Mouse (Mus musculus): ENCODE results near the gene Nup62. TPM values are rescaled to one million over a fixed set of nuclear protein-coding genes. Genes with fewer than 3 reads are reported as not detected.

Gene Nup62
- polyA plus RNA-seq, 1 experiment from 2014 or later, result 73.5 TPM

- Histone ChIP-seq H3K9me3 (replicated peaks) (no peaks in the 10 kb centered on the region), H3K4me2 (peak overlapping the region; percentile 78; the same call in 1 of the 2 replicates), H3K4me3 (no peak overlapping the region), H3K27ac (no peak overlapping the region), H3K27me3 (no peaks in the 10 kb centered on the region), H3K36me3 (ENCODE audit: poor library complexity, severe bottlenecking) (peaks cover 16% of the 10 kb centered on the region), H3K4me1 (peaks cover 65% of the 10 kb centered on the region), H3K9ac (no peak overlapping the region)
- 93% methylated on average over 12 of the region's 12 CpGs for WGBS
- ATAC-seq, result no peak
Measured at GRCm38 (mm10) chr7:44851625-44852234, 35.8 kb downstream of the Nup62 start.

DNA sequence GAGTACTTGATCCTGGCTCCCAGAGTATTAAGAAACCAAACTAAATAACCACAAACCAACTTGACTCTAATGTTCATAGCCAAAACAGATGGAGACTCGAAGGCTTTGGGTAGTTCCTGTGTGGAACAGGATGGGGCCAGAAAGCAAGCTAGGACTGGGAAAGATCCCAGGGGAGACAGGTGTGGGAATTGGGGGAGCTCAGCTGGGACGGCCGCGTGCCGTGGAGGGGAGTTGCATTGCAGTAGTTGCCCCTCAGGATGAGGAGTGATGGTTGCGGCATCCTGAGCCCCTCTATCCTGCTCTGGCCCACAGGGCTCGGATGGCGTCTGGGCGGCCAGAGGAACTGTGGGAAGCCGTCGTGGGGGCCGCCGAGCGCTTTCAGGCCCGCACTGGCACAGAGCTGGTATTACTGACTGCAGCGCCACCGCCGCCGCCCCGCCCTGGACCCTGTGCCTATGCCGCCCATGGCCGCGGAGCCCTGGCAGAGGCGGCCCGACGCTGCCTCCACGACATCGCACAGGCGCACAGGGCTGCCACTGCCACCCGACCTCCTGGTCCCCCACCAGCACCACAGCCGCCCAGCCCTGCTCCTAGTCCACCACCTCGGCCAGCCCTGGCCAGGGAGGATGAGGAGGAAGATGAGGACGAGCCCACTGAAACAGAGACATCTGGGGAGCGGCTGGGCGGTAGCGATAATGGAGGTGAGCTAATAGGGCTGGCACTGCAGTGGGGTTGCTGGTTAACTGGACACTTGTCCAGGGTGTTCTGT, 36.6 kb downstream of the Nup62 start:
- Histone ChIP-seq H3K4me3 (no peak overlapping the region), H3K36me3 (ENCODE audit: poor library complexity, severe bottlenecking) (peaks cover 15% of the 10 kb centered on the region), H3K9me3 (replicated peaks) (no peaks in the 10 kb centered on the region), H3K9ac (no peak overlapping the region), H3K27me3 (no peaks in the 10 kb centered on the region), H3K27ac (no peak overlapping the region), H3K4me2 (no peak overlapping the region), H3K4me1 (peaks cover 64% of the 10 kb centered on the region)
- WGBS, result 91% methylated on average over 36 of the region's 36 CpGs
- no peak for ATAC-seq

GRCm38 (mm10) chr7:44853065-44853464, 37.2 kb downstream of the Nup62 start:
- 95% methylated on average over 2 of the region's 2 CpGs for WGBS
- Histone ChIP-seq H3K9me3 (replicated peaks) (no peaks in the 10 kb centered on the region), H3K4me1 (peaks cover 64% of the 10 kb centered on the region), H3K4me3 (no peak overlapping the region), H3K9ac (0 out of 2 replicates have a peak overlapping the region, but pooled peaks have one; percentile 78), H3K4me2 (peak overlapping the region; percentile 83), H3K27me3 (no peaks in the 10 kb centered on the region), H3K27ac (no peak overlapping the region), H3K36me3 (ENCODE audit: poor library complexity, severe bottlenecking) (peaks cover 15% of the 10 kb centered on the region)
- ATAC-seq, result no peak

DNA sequence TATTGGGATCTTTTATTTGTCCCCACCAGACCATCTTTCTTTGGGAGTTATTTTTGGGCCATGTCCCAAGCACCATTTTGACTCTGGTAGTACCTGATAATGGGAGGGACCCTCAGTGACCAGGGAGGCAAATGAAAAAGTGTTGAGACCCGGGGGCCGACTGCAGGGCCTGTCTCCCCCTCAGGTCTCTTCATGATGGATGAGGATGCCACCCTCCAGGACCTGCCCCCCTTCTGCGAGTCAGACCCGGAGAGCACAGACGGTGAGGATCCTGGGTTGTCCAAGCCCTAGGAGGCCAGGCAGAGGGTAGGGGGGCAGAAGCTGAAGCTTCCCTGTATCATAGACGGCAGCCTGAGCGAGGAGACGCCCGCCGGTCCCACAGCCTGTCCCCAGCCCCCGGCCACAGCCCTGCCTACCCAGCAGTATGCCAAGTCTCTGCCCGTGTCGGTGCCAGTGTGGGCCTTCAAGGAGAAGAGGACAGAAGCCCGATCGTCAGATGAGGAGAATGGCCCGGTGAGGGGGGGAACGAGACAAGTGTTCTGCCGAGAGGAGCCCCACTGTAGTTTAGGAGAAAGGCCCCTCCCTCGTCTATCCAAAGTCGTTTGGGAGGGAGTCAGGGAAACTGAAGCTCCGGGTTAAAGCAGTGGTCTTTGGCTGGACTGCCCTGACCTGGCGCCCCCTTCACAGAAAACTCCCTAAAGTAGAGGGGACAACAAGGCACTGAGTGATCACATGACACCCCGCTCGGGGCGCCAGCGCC, 37.9 kb downstream of the Nup62 start:
- H3K4me2 ChIP-seq, result peak overlapping the region; percentile 83
- no peak for ATAC-seq
- peak overlapping the region; percentile 48 for H3K4me3 ChIP-seq
- H3K27me3 ChIP-seq, result no peaks in the 10 kb centered on the region
- peaks cover 15% of the 10 kb centered on the region for H3K36me3 ChIP-seq (ENCODE audit: poor library complexity, severe bottlenecking)
- peaks cover 69% of the 10 kb centered on the region for H3K4me1 ChIP-seq
- peak overlapping the region; percentile 90 for H3K27ac ChIP-seq
- H3K9me3 ChIP-seq (replicated peaks), result no peaks in the 10 kb centered on the region
- WGBS, result 32% methylated on average over 26 of the region's 26 CpGs
- H3K9ac ChIP-seq, result peak overlapping the region; percentile 78

DNA sequence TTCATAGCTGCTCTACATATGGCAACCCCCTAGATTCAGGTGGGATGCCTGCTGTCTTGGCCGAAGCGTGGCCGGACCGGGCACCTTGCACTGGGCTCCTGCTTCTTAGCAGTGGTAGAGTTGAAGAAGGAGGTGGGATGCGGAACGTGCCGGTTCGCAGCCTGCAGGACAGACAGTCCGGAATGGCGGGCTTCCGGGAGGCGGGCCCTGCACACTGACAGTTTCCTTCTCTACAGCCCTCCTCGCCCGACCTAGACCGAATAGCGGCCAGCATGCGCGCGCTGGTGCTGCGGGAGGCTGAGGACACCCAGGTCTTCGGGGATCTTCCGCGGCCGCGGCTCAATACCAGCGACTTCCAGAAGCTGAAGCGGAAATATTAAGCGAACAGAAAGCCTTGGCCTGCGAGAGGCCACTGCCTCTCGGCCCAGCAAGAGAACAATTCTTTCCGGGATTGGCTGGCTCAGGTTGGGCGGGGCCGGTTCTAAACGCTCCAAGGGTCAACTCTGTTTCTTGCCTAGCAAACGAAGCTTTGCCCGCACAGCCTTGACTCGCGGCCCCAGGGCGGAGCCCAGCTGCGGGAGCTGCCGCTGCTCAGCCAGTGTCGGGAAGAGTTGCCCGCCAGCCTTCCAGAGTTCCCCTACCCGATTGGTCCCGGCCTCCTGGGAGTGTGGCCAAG, 38.6 kb downstream of the Nup62 start:
- H3K27ac ChIP-seq, result peak overlapping the region; percentile 90
- H3K4me3 ChIP-seq, result peak overlapping the region; percentile 48
- H3K9ac ChIP-seq, result peak overlapping the region; percentile 78
- 1% methylated on average over 45 of the region's 45 CpGs for WGBS
- peak overlapping the region; percentile 83 for H3K4me2 ChIP-seq
- H3K4me1 ChIP-seq, result peaks cover 70% of the 10 kb centered on the region
- no peaks in the 10 kb centered on the region for H3K27me3 ChIP-seq
- peaks cover 17% of the 10 kb centered on the region for H3K36me3 ChIP-seq (ENCODE audit: poor library complexity, severe bottlenecking)
- no peaks in the 10 kb centered on the region for H3K9me3 ChIP-seq (replicated peaks)
- peak; percentile 8; the same call in 1 of the 2 replicates for ATAC-seq

GRCm38 (mm10) chr7:44855036-44855435, 39.1 kb downstream of the Nup62 start:
- no peak for ATAC-seq
- Histone ChIP-seq H3K4me3 (peak overlapping the region; percentile 48), H3K27me3 (no peaks in the 10 kb centered on the region), H3K9ac (peak overlapping the region; percentile 78), H3K27ac (peak overlapping the region; percentile 90), H3K4me1 (peaks cover 70% of the 10 kb centered on the region), H3K36me3 (ENCODE audit: poor library complexity, severe bottlenecking) (peaks cover 22% of the 10 kb centered on the region), H3K4me2 (peak overlapping the region; percentile 83), H3K9me3 (replicated peaks) (no peaks in the 10 kb centered on the region)
- 30% methylated on average over 10 of the region's 10 CpGs for WGBS

GRCm38 (mm10) chr7:44856265-44856916, 40.5 kb downstream of the Nup62 start:
- H3K4me2 ChIP-seq, result peak overlapping the region; percentile 98
- peak overlapping the region; percentile 87 for H3K9ac ChIP-seq
- no peaks in the 10 kb centered on the region for H3K27me3 ChIP-seq
- peaks cover 67% of the 10 kb centered on the region for H3K4me1 ChIP-seq
- H3K9me3 ChIP-seq (replicated peaks), result no peaks in the 10 kb centered on the region
- peak overlapping the region; percentile 78 for H3K4me3 ChIP-seq
- ATAC-seq, result no peak
- peak overlapping the region; percentile 94 for H3K27ac ChIP-seq
- peaks cover 27% of the 10 kb centered on the region for H3K36me3 ChIP-seq (ENCODE audit: poor library complexity, severe bottlenecking)
- WGBS, result 66% methylated on average over 9 of the region's 9 CpGs

DNA sequence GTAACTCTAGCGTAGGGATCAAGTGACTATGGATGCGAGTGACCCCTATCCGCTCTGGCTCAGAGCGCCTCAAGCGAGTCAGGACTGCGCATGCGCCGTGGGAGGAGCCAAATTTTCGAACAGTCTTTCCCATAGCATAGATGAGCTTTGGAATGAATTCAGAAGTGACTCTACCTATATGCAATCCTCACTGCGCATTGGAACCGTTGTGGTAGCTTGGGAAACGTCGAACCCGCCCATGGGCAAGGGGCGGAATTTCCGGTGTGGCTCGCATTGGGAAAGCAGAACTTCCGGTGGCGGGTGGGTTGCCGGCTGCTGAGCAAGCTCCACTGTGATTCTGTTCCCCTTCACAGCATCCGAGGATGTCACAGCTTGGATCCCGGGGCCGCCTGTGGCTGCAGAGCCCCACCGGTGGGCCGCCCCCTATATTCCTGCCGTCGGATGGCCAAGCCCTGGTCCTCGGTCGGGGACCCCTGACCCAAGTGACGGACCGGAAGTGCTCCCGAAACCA, 41.2 kb downstream of the Nup62 start, which contains the start of gene Pnkp:
Gene Pnkp, plus strand, starts transcription at position 98 of the 511 bp plus-strand sequence.
- H3K4me1 ChIP-seq, result peaks cover 64% of the 10 kb centered on the region
- H3K4me2 ChIP-seq, result peak within 1 kb of the TSS; percentile 98
- H3K9ac ChIP-seq, result peak within 1 kb of the TSS; percentile 87
- peak; percentile 57 for ATAC-seq
- H3K27me3 ChIP-seq, result no peaks in the 10 kb centered on the region
- H3K27ac ChIP-seq, result peak within 1 kb of the TSS; percentile 94
- no peaks in the 10 kb centered on the region for H3K9me3 ChIP-seq (replicated peaks)
- under 1% methylated on average over 32 of the region's 32 CpGs for WGBS
- peak within 1 kb of the TSS; percentile 78 for H3K4me3 ChIP-seq
- peaks cover 30% of the 10 kb centered on the region for H3K36me3 ChIP-seq (ENCODE audit: poor library complexity, severe bottlenecking)

GRCm38 (mm10) chr7:44857905-44858304, 42.0 kb downstream of the Nup62 start:
- 0 out of 2 replicates have a peak overlapping the region, but pooled peaks have one; percentile 94 for H3K27ac ChIP-seq
- H3K4me1 ChIP-seq, result peaks cover 58% of the 10 kb centered on the region
- no peak for ATAC-seq
- peak overlapping the region; percentile 98 for H3K4me2 ChIP-seq
- H3K9me3 ChIP-seq (replicated peaks), result no peaks in the 10 kb centered on the region
- peak overlapping the region; percentile 87 for H3K9ac ChIP-seq
- WGBS, result 28% methylated on average over 8 of the region's 8 CpGs
- H3K27me3 ChIP-seq, result no peaks in the 10 kb centered on the region
- H3K4me3 ChIP-seq, result peak overlapping the region; percentile 78
- peaks cover 33% of the 10 kb centered on the region for H3K36me3 ChIP-seq (ENCODE audit: poor library complexity, severe bottlenecking)

GRCm38 (mm10) chr7:44859896-44860295, 44.0 kb downstream of the Nup62 start:
- Histone ChIP-seq H3K27me3 (no peaks in the 10 kb centered on the region), H3K4me2 (no peak overlapping the region), H3K27ac (no peak overlapping the region), H3K36me3 (ENCODE audit: poor library complexity, severe bottlenecking) (peaks cover 47% of the 10 kb centered on the region), H3K9ac (no peak overlapping the region), H3K9me3 (replicated peaks) (no peaks in the 10 kb centered on the region), H3K4me1 (peaks cover 47% of the 10 kb centered on the region), H3K4me3 (no peak overlapping the region)
- 94% methylated on average over 11 of the region's 11 CpGs for WGBS
- ATAC-seq, result no peak

Data from forebrain, embryonic 13.5 days (tissue).